Mouse (Mus musculus): ENCODE results near the gene Nt5dc3. TPM values are rescaled to one million over a fixed set of nuclear protein-coding genes. Genes with fewer than 3 reads are reported as not detected.

Nt5dc3 gene
- total and polyA plus RNA-seq, 3 experiments = 7.1 to 14.3 (median 13.0) TPM

DNA sequence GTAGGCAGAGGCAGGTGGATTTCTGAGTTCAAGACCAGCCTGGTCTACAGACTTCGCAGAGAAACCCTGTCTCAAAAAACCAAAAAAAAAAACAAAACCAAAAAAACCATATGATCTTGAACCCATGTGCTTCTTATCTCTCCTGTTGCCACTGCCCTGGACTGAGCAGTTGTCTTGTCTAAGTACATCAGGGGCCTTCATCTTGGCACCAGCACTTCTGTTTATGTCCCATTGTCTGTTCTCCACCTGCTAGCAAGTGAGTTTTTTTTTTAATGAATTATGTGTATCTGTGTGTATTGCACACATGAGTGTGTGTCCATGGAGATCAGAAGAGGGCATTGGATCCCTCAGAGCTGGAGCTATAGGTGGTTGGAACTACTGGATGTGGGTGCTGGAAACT lies 28.6 kb downstream of the Nt5dc3 start:
- TF ChIP-seq GATA1 (IDR thresholded peaks at IDR 0.05; ENCODE audit: borderline replicate concordance, low read length) = no peak
- no peak for TF ChIP-seq TAL1 (conservative IDR thresholded peaks at IDR 0.05; ENCODE audit: low read depth, low read length)
- TF ChIP-seq POLR2AphosphoS5 (IDR thresholded peaks at IDR 0.05; ENCODE audit: insufficient replicate concordance, low read depth, low read length) = no peak
- TF ChIP-seq GATA2 (IDR thresholded peaks at IDR 0.05; ENCODE audit: borderline replicate concordance, low read depth, low read length) = no peak
- TF ChIP-seq CTCF (IDR thresholded peaks at IDR 0.05; ENCODE audit: low read depth, low read length) = no peak
- no peaks in the 10 kb centered on the region for H3K9me3 ChIP-seq (replicated peaks)
- H3K4me3 ChIP-seq (ENCODE audit: low read depth, low read length) = no peak overlapping the region
- DNase-seq (ENCODE audit: low spot score) = no peak
- peaks cover 83% of the 10 kb centered on the region for H3K36me3 ChIP-seq (replicated peaks)
- peaks cover 2% of the 10 kb centered on the region; the same call in 1 of the 2 replicates for H3K4me1 ChIP-seq (ENCODE audit: insufficient read depth, low read depth, low read length)
- no peak for ATAC-seq (ENCODE audit: extremely low read depth, insufficient number of reproducible peaks, low FRiP score, poor library complexity, severe bottlenecking)
- no peaks in the 10 kb centered on the region for H3K27me3 ChIP-seq (ENCODE audit: insufficient read depth, low read length)

GRCm38 (mm10) chr10:86808013-86808758 lies 29.4 kb downstream of the Nt5dc3 start:
- TF ChIP-seq POLR2AphosphoS5 (IDR thresholded peaks at IDR 0.05; ENCODE audit: insufficient replicate concordance, low read depth, low read length) (no peak), CTCF (IDR thresholded peaks at IDR 0.05; ENCODE audit: low read depth, low read length) (no peak), GATA1 (IDR thresholded peaks at IDR 0.05; ENCODE audit: borderline replicate concordance, low read length) (no peak), GATA2 (IDR thresholded peaks at IDR 0.05; ENCODE audit: borderline replicate concordance, low read depth, low read length) (no peak), TAL1 (conservative IDR thresholded peaks at IDR 0.05; ENCODE audit: low read depth, low read length) (no peak)
- ATAC-seq (ENCODE audit: extremely low read depth, insufficient number of reproducible peaks, low FRiP score, poor library complexity, severe bottlenecking) (no peak), DNase-seq (ENCODE audit: low spot score) (no peak)
- Histone ChIP-seq H3K9me3 (replicated peaks) (no peaks in the 10 kb centered on the region), H3K27me3 (ENCODE audit: insufficient read depth, low read length) (no peaks in the 10 kb centered on the region), H3K36me3 (replicated peaks) (peaks cover 91% of the 10 kb centered on the region), H3K4me3 (ENCODE audit: low read depth, low read length) (no peak overlapping the region), H3K4me1 (ENCODE audit: insufficient read depth, low read depth, low read length) (peaks cover 2% of the 10 kb centered on the region; the same call in 1 of the 2 replicates)

DNA sequence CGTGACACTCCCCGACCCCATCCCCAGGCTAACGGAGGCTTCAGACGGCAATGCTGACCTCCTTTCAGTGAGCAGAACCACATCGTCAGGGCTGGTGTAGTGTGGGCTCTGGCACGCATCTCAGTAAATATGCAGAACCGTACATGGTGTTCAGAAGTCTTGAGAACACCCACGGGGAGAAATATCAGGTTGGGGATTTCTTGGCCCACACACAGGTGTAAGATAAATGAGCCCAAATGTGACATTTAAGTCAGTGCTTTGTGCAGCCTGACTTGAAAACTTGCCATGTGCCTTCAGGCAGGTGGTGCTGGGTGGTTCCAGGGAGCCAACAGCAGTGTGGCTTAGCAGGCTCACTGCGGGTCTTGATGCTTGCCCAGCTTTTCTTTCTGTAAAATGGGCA lies 31.2 kb downstream of the Nt5dc3 start:
- ATAC-seq (ENCODE audit: extremely low read depth, insufficient number of reproducible peaks, low FRiP score, poor library complexity, severe bottlenecking) (no peak), DNase-seq (ENCODE audit: low spot score) (no peak)
- Histone ChIP-seq H3K9me3 (replicated peaks) (no peaks in the 10 kb centered on the region), H3K4me1 (ENCODE audit: insufficient read depth, low read depth, low read length) (peaks cover 2% of the 10 kb centered on the region; the same call in 1 of the 2 replicates), H3K27me3 (ENCODE audit: insufficient read depth, low read length) (no peaks in the 10 kb centered on the region), H3K4me3 (ENCODE audit: low read depth, low read length) (no peak overlapping the region), H3K36me3 (replicated peaks) (peaks cover 97% of the 10 kb centered on the region)
- TF ChIP-seq TAL1 (conservative IDR thresholded peaks at IDR 0.05; ENCODE audit: low read depth, low read length) (no peak), POLR2AphosphoS5 (IDR thresholded peaks at IDR 0.05; ENCODE audit: insufficient replicate concordance, low read depth, low read length) (no peak), GATA1 (IDR thresholded peaks at IDR 0.05; ENCODE audit: borderline replicate concordance, low read length) (no peak), CTCF (IDR thresholded peaks at IDR 0.05; ENCODE audit: low read depth, low read length) (no peak), GATA2 (IDR thresholded peaks at IDR 0.05; ENCODE audit: borderline replicate concordance, low read depth, low read length) (no peak)

GRCm38 (mm10) chr10:86810612-86811011 lies 31.8 kb downstream of the Nt5dc3 start:
- Histone ChIP-seq H3K4me1 (ENCODE audit: insufficient read depth, low read depth, low read length) (peaks cover 4% of the 10 kb centered on the region; the same call in 1 of the 2 replicates), H3K4me3 (ENCODE audit: low read depth, low read length) (no peak overlapping the region), H3K27me3 (ENCODE audit: insufficient read depth, low read length) (no peaks in the 10 kb centered on the region), H3K9me3 (replicated peaks) (no peaks in the 10 kb centered on the region), H3K36me3 (replicated peaks) (peaks cover 98% of the 10 kb centered on the region)
- DNase-seq (ENCODE audit: low spot score) (no peak), ATAC-seq (ENCODE audit: extremely low read depth, insufficient number of reproducible peaks, low FRiP score, poor library complexity, severe bottlenecking) (no peak)
- no peak for TF ChIP-seq POLR2AphosphoS5 (IDR thresholded peaks at IDR 0.05; ENCODE audit: insufficient replicate concordance, low read depth, low read length)
- no peak for TF ChIP-seq CTCF (IDR thresholded peaks at IDR 0.05; ENCODE audit: low read depth, low read length)
- no peak for TF ChIP-seq GATA1 (IDR thresholded peaks at IDR 0.05; ENCODE audit: borderline replicate concordance, low read length)

- Histone ChIP-seq H3K36me3 (replicated peaks) (peaks cover 94% of the 10 kb centered on the region), H3K9me3 (replicated peaks) (no peaks in the 10 kb centered on the region), H3K4me3 (ENCODE audit: low read depth, low read length) (no peak overlapping the region), H3K4me1 (ENCODE audit: insufficient read depth, low read depth, low read length) (peaks cover 13% of the 10 kb centered on the region), H3K27me3 (ENCODE audit: insufficient read depth, low read length) (no peaks in the 10 kb centered on the region)
- TF ChIP-seq TAL1 (conservative IDR thresholded peaks at IDR 0.05; ENCODE audit: low read depth, low read length) = no peak
- no peak for TF ChIP-seq POLR2AphosphoS5 (IDR thresholded peaks at IDR 0.05; ENCODE audit: insufficient replicate concordance, low read depth, low read length)
- no peak for TF ChIP-seq GATA1 (IDR thresholded peaks at IDR 0.05; ENCODE audit: borderline replicate concordance, low read length)
- no peak for TF ChIP-seq GATA2 (IDR thresholded peaks at IDR 0.05; ENCODE audit: borderline replicate concordance, low read depth, low read length)
- no peak for TF ChIP-seq CTCF (IDR thresholded peaks at IDR 0.05; ENCODE audit: low read depth, low read length)
- ATAC-seq (ENCODE audit: extremely low read depth, insufficient number of reproducible peaks, low FRiP score, poor library complexity, severe bottlenecking) = no peak
- no peak for DNase-seq (ENCODE audit: low spot score)
Observed at GRCm38 (mm10) chr10:86814292-86815131, 35.7 kb downstream of the Nt5dc3 start.

- ATAC-seq (ENCODE audit: extremely low read depth, insufficient number of reproducible peaks, low FRiP score, poor library complexity, severe bottlenecking) (no peak), DNase-seq (ENCODE audit: low spot score) (no peak)
- TF ChIP-seq TAL1 (conservative IDR thresholded peaks at IDR 0.05; ENCODE audit: low read depth, low read length) (no peak), GATA1 (IDR thresholded peaks at IDR 0.05; ENCODE audit: borderline replicate concordance, low read length) (no peak), GATA2 (IDR thresholded peaks at IDR 0.05; ENCODE audit: borderline replicate concordance, low read depth, low read length) (no peak), POLR2AphosphoS5 (IDR thresholded peaks at IDR 0.05; ENCODE audit: insufficient replicate concordance, low read depth, low read length) (no peak)
- Histone ChIP-seq H3K27me3 (ENCODE audit: insufficient read depth, low read length) (no peaks in the 10 kb centered on the region), H3K4me3 (ENCODE audit: low read depth, low read length) (no peak overlapping the region), H3K4me1 (ENCODE audit: insufficient read depth, low read depth, low read length) (peaks cover 13% of the 10 kb centered on the region), H3K9me3 (replicated peaks) (no peaks in the 10 kb centered on the region), H3K36me3 (replicated peaks) (peaks cover 94% of the 10 kb centered on the region)
Observed at GRCm38 (mm10) chr10:86815133-86815532, 36.3 kb downstream of the Nt5dc3 start.

Measured in G1E (cell line).